Mouse (Mus musculus) limb, embryonic 14.5 days (tissue): ENCODE data around the gene Agpat2. TPM values are rescaled to one million over a fixed set of nuclear protein-coding genes. Genes with fewer than 3 reads are reported as not detected.

ENCODE experiments used
- ATAC-seq: fragments of 200-750 bp; cut with Nextera tagmentation; 2 replicates; pipeline ENCODE4 v1.8.0; 2017; ENCODE audit warnings: low read depth, moderate number of reproducible peaks, moderate TSS enrichment; ENCODE audit not compliant: low FRiP score
- DNase-seq: peaks from one replicate; pipeline ENCODE4 v3.0.0-alpha.2; 2015; ENCODE audit warnings: low spot score
- H3K27ac ChIP-seq: fragments of 300-500 bp; sonication (generic); replicated peaks from 2 replicates; pipeline ENCODE4 v1.5.1; 2014; ENCODE audit warnings: low read depth, mild to moderate bottlenecking, low read length, moderate library complexity, mixed read lengths
- H3K27me3 ChIP-seq: fragments of 300-500 bp; sonication (generic); 2 replicates; pipeline ENCODE4 v1.6.1; 2014; ENCODE audit warnings: low read length, mixed read lengths; ENCODE audit not compliant: control insufficient read depth, insufficient read depth
- H3K36me3 ChIP-seq: fragments of 300-500 bp; sonication (generic); 2 replicates; pipeline ENCODE4 v1.6.1; 2014; ENCODE audit warnings: mild to moderate bottlenecking, low read length, moderate library complexity, mixed read lengths; ENCODE audit not compliant: control insufficient read depth, insufficient read depth
- H3K4me1 ChIP-seq: fragments of 300-500 bp; sonication (generic); 2 replicates; pipeline ENCODE4 v1.6.1; 2014; ENCODE audit warnings: antibody characterized with exemption, low read length, mixed read lengths; ENCODE audit not compliant: control insufficient read depth, insufficient read depth
- H3K4me2 ChIP-seq: fragments of 300-500 bp; sonication (generic); replicated peaks from 2 replicates; pipeline ENCODE4 v1.6.1; 2014; ENCODE audit warnings: low read depth, mild to moderate bottlenecking, low read length, moderate library complexity; ENCODE audit not compliant: severe bottlenecking
- H3K4me3 ChIP-seq: fragments of 300-500 bp; sonication (generic); replicated peaks from 2 replicates; pipeline ENCODE4 v1.5.1; 2014; ENCODE audit warnings: low read length
- H3K9ac ChIP-seq: fragments of 300-500 bp; sonication (generic); 2 replicates; pipeline ENCODE4 v1.6.1; 2014; ENCODE audit warnings: mild to moderate bottlenecking, low read depth, low read length, moderate library complexity; ENCODE audit not compliant: severe bottlenecking
- H3K9me3 ChIP-seq: fragments of 300-500 bp; sonication (generic); 2 replicates; pipeline ENCODE4 v1.6.1; 2016; ENCODE audit warnings: low read length; ENCODE audit not compliant: control insufficient read depth
- POLR2A ChIP-seq: fragments of 200-500 bp; IDR thresholded peaks from 2 replicates; pipeline ENCODE4 v1.8.0; 2012; ENCODE audit warnings: inconsistent platforms, mild to moderate bottlenecking, moderate library complexity, borderline replicate concordance; ENCODE audit not compliant: insufficient read depth, insufficient read length; ENCODE audit errors: extremely low read depth
- WGBS: fragments of 180-500 bp; shearing (Covaris S2); extraction: QIAGEN DNeasy Blood & Tissue Kit; methylation state at CpG from one replicate; pipeline ENCODE4 v1.1.7; 2014; 5-methylcytosine and 5-hydroxymethylcytosine counted together
- microRNA counts: library from miRNA; unstranded; fragments of <30 nt; microRNA quantifications from one replicate; lab custom pipeline; 2016
- microRNA-seq: library from miRNA; unstranded; fragments of <30 nt; microRNA quantifications from one replicate; pipeline ENCODE4, GENCODE M21; 2016
- polyA plus RNA-seq, 2 experiments: library from polyadenylated mRNA; depleted of rRNA in 1 of 2; stranded (reverse) in 1 of 2; unstranded in 1 of 2; fragments of >200 nt; fragmentation: Nextera tagmentation in 1 of 2; extraction: Ambion mirVana in 1 of 2; gene quantifications; 2 replicates each; pipeline versions ENCODE4 v1.2.1 to v1.2.3; 2012 to 2014

Agpat2 gene
- polyA plus RNA-seq, 2 experiments = 24.1 to 27.8 TPM

GRCm38 (mm10) chr2:26543155-26543554 lies 61.1 kb downstream of the Agpat2 start:
- 73% methylated on average over 4 of the region's 4 CpGs for WGBS
- peaks cover 23% of the 10 kb centered on the region for H3K4me1 ChIP-seq
- TF ChIP-seq POLR2A = no peak

More at GRCm38 (mm10) chr2:26543155-26543554, 61.1 kb downstream of the Agpat2 start:
- H3K9me3 ChIP-seq = no peaks in the 10 kb centered on the region
- H3K9ac ChIP-seq = no peak overlapping the region
- no peak for DNase-seq
- no peak overlapping the region for H3K4me2 ChIP-seq
- H3K27ac ChIP-seq = no peak overlapping the region
- H3K27me3 ChIP-seq = no peaks in the 10 kb centered on the region
- no peak for ATAC-seq
- no peaks in the 10 kb centered on the region for H3K36me3 ChIP-seq
- H3K4me3 ChIP-seq = no peak overlapping the region

MicroRNAs encoded within 50 kb of the gene (microRNA counts, 519-probe panel; counts per million panel counts)
- microRNA mmu-miR-126-3p (lab: Ali Mortazavi, UCI) (4,507 counts per million, percentile 90 among the panel's probes with 10 or more counts), microRNA mmu-miR-126-5p (lab: Ali Mortazavi, UCI) (3,574 counts per million, percentile 72 among the panel's probes with 10 or more counts)

Small RNA genes within 50 kb of the gene (microRNA-seq; reads per million reads assigned to microRNA genes)
- gene Mir126a = not detected
- not detected for gene Mir126b

Other genes with a start within 250 kb of the Agpat2 start
- gene Card9, start 243.5 kb downstream of the Agpat2 start, polyA plus RNA-seq (2012; rRNA removed) = 4.1 and 5.6 TPM in 2 replicates
- gene Card9, start 243.5 kb downstream of the Agpat2 start, polyA plus RNA-seq (2014; fragmentation: Nextera tagmentation; extraction: Ambion mirVana) = 1.2 and 1.4 TPM in 2 replicates
- 53.2 and 61.3 TPM in 2 replicates for gene Snapc4, start 223.8 kb downstream of the Agpat2 start, polyA plus RNA-seq (2012; rRNA removed)
- gene Snapc4, start 223.8 kb downstream of the Agpat2 start, polyA plus RNA-seq (2014; fragmentation: Nextera tagmentation; extraction: Ambion mirVana) = 22.7 and 30.5 TPM in 2 replicates
- 217 and 222 TPM in 2 replicates for gene Entr1, start 215.1 kb downstream of the Agpat2 start, polyA plus RNA-seq (2012; rRNA removed)
- gene Entr1, start 215.1 kb downstream of the Agpat2 start, polyA plus RNA-seq (2014; fragmentation: Nextera tagmentation; extraction: Ambion mirVana) = 120 and 124 TPM in 2 replicates
- gene Pmpca, start 215.1 kb downstream of the Agpat2 start, polyA plus RNA-seq (2012; rRNA removed) = 106 and 108 TPM in 2 replicates
- gene Pmpca, start 215.1 kb downstream of the Agpat2 start, polyA plus RNA-seq (2014; fragmentation: Nextera tagmentation; extraction: Ambion mirVana) = 72.3 and 78.9 TPM in 2 replicates
- 36.7 and 43.2 TPM in 2 replicates for gene Inpp5e, start 195.2 kb downstream of the Agpat2 start, polyA plus RNA-seq (2012; rRNA removed)
- gene Inpp5e, start 195.2 kb downstream of the Agpat2 start, polyA plus RNA-seq (2014; fragmentation: Nextera tagmentation; extraction: Ambion mirVana) = 16.4 and 20.1 TPM in 2 replicates
- gene Sec16a, start 159.2 kb downstream of the Agpat2 start, polyA plus RNA-seq (2012; rRNA removed) = 62.5 and 73.3 TPM in 2 replicates
- gene Sec16a, start 159.2 kb downstream of the Agpat2 start, polyA plus RNA-seq (2014; fragmentation: Nextera tagmentation; extraction: Ambion mirVana) = 47.1 and 47.6 TPM in 2 replicates
- 28.1 and 40.2 TPM in 2 replicates for gene Notch1, start 87.8 kb downstream of the Agpat2 start, polyA plus RNA-seq (2012; rRNA removed)
- gene Notch1, start 87.8 kb downstream of the Agpat2 start, polyA plus RNA-seq (2014; fragmentation: Nextera tagmentation; extraction: Ambion mirVana) = 44.5 and 47.0 TPM in 2 replicates
- 262 and 311 TPM in 2 replicates for gene Egfl7, start 24.4 kb downstream of the Agpat2 start, polyA plus RNA-seq (2012; rRNA removed)
- 104 and 108 TPM in 2 replicates for gene Egfl7, start 24.4 kb downstream of the Agpat2 start, polyA plus RNA-seq (2014; fragmentation: Nextera tagmentation; extraction: Ambion mirVana)
- gene Gm20532, start 17.8 kb downstream of the Agpat2 start, polyA plus RNA-seq (2012; rRNA removed) = not detected in 2 replicates
- gene Gm20532, start 17.8 kb downstream of the Agpat2 start, polyA plus RNA-seq (2014; fragmentation: Nextera tagmentation; extraction: Ambion mirVana) = not detected in 2 replicates
- gene Fam69b, start 24.0 kb upstream of the Agpat2 start, polyA plus RNA-seq (2012; rRNA removed) = 42.2 and 62.8 TPM in 2 replicates
- 47.5 and 54.2 TPM in 2 replicates for gene Fam69b, start 24.0 kb upstream of the Agpat2 start, polyA plus RNA-seq (2014; fragmentation: Nextera tagmentation; extraction: Ambion mirVana)
- gene Lcn4, start 66.9 kb upstream of the Agpat2 start, polyA plus RNA-seq (2012; rRNA removed) = not detected in 2 replicates
- not detected in 2 replicates for gene Lcn4, start 66.9 kb upstream of the Agpat2 start, polyA plus RNA-seq (2014; fragmentation: Nextera tagmentation; extraction: Ambion mirVana)